Mouse (Mus musculus): ENCODE measurements around the gene Htra3.

- no peak for TF ChIP-seq POLR2A (IDR thresholded peaks at IDR 0.05; ENCODE audit: low read depth, low read length)
- no peak for TF ChIP-seq CTCF (IDR thresholded peaks at IDR 0.05; ENCODE audit: extremely low read depth, insufficient read depth, insufficient read length, insufficient replicate concordance)
These were observed 35.5 kb downstream of the Htra3 start for GRCm38 (mm10) chr5:35644082-35644481.

Measured in spleen, adult 2 months (tissue).